Mouse (Mus musculus) right cerebral cortex, postnatal 25 days (tissue): ENCODE data around the gene Zfp764.
"Not testable (repeated sequence)": the region's sequence is repeated elsewhere in the genome, so short reads cannot be mapped to it uniquely, and the experiment has no call there.

ENCODE experiments used
- DNase-seq: peaks from one replicate; pipeline ENCODE4 v3.0.0; 2022

Zfp764 gene

DNA sequence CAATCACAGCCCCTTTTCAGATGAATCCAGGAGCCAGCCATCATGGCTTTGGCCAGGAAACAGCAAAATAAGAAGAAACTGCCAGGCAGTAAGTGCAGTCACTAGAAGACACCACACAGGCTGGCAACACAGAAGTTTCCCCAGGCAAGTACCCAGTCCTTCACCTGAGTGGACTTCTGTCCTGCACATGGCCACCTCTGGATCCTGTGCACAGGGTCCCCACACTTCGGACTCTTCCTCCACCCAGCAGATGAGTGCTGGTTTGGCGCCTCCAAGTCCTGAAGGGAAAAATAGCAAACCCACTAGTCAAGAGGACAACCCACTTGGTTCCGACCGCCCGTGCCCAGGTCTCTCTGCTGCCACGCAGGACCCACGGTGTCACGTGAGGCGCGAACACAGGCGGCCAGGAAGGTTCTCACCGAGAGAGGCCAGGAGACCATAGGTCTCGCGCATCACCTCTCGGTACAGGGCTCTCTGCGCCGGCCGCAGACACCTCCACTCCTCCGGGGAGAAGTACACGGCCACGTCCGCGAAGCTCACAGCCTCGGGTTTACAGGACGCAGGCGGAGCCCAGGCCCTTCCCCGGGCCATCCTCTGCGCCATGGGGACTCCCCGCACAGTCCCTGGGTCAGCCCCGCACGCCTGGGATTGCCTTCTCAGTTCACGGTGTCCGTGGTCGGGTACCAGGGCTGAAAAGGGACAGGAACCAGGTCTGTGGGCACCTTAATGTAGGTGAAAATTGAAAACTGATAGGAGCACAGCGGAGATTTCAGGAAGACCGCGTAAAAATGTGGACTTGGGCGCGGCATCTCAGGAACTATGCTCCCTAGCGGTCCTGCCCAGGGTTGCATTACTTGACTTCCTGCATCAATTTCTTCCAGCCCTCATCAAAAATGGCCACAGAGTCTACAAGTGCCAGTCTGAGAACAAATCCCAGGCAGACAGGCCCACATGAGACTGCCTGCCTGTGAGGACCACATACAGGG, at the start of gene Zfp764:
Gene Zfp764, minus strand, starts transcription at position 821 of the 986 bp plus-strand sequence.
- DNase-seq, result peak; percentile 74

DNA sequence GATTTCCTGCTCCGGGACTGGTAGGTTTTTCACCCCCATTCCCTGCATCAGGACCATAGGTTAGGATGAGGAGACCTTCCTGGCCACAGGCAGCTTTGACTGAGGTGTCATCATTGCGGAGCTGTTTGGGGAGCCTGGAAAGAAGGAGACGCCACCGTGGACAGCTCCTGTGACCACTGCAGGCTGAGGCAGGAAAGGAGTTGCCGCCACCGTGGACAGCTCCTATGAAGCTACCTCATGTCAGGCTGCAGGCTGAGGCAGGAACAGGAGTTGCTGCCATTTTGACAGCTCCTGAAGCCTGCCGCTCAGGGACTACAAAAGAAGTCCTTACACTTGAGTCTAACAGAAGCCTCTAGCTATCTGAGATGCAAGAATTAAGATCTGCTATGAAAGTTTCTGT, 48.3 kb upstream of the Zfp764 start:
- no peak for DNase-seq

DNA sequence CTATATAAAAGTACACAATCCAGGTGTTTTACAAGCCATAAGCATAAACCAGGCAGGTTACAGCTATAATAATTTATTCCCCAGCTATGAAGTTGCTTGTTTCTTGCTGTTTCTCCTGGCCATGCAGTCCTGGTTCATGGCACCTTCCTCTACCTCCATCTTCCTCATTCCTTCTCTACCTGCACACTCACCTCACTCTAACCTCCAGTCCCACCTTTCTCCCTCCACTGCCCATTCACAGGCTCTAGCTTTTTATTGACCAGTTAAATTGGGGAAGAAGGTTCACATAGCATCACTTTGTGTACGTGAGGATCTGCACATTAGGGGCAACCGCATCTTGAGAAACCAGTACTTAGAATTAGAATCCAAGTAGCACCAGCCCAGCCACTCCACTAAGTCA, 46.4 kb upstream of the Zfp764 start:
- no peak for DNase-seq

DNA sequence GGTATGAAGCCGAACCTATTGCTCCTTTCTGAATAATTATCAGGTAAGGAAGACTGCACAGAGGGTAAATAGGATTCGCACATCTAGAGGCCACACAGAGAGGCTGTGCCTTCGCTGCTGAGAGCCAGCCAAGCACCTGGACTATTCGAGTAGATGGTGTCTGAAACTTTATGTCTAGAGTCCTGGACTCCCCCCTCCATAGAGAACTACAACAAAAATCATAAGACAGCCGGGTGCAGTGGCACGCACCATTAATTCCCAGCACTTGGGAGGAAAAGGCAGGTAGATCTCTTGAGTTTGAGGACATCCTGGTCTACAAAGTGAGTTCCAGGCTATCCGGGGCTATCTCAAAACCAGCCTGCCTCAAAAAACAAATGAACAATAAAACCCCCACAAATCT, 43.3 kb upstream of the Zfp764 start:
- no peak for DNase-seq

DNA sequence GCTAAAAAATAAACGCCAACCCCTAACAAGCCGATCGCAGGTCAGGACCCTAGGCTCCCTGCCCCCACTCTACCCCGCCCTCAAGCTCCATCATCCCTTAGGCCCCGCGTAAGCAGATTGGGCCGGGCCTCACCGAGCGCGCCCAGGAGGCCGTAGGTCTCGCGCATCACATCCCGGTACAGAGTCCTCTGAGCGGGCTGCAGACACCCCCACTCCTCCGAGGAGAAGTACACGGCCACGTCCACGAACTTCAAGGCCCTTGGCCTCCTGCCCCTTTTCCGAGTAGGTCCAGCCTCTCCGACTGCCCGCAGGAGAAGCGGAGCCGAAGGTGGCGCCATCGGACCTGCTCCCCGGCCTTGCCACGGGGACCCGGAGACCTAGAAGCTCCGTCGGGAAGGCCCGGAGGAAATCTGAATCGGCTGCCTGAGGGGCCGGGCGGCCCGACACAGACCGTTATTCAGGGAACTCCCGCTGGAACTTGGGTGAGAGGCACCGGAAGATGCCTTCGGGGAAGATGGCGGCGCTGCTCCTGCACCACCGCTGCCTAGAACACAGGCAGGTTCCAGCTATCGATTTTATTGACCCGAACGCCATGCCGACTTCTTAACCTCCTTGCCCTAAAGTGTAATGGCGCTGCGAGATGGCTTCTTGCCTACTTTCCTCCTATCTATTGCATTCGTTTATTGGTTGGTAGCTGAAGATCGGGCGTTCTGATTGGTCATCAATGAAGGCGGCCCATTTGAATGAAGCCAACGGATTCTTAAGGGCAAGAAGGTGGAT, 42.1 kb upstream of the Zfp764 start, which contains the start of gene Zfp689:
Gene Zfp689, minus strand, starts transcription at position 638 of the 780 bp plus-strand sequence.
- DNase-seq, result peak; percentile 88

DNA sequence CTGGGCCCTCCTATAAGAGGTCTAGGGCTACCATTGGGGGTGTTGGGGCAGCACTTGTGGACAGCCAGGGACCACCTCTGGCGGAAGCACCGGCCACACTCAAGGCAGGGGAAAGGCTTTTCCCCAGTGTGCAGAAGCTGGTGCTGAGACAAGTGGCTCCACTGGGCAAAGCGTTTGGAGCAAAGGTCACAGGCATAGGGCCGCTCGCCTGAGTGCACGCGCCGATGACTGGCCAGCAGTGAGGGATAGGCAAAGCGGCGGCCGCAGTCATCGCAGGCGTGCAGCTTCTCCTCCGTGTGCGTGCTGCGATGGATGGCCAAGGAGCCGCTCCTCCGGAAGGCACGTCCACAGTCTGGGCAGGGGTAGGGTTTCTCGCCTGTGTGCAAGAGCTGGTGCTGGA, 37.4 kb upstream of the Zfp764 start:
- no peak for DNase-seq

DNA sequence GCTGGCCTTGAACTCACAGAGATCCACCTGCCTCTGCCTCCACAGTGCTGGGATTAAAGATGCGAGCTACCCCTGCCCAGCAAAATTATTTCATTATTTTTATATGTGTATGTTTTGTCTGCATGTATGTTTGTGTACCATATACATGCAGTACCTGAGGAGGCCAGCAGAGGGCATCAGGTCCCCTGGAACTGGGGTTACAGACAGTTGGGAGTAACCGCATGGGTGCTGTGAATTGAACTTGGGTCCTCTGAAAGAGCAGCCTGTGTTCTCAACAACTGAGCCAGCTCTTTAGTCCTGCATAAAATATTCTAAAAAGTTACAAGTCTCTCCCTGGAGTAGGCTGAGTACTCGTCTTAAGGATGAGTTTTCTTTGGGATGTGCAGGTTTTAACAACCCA, 31.1 kb upstream of the Zfp764 start:
- no peak for DNase-seq

DNA sequence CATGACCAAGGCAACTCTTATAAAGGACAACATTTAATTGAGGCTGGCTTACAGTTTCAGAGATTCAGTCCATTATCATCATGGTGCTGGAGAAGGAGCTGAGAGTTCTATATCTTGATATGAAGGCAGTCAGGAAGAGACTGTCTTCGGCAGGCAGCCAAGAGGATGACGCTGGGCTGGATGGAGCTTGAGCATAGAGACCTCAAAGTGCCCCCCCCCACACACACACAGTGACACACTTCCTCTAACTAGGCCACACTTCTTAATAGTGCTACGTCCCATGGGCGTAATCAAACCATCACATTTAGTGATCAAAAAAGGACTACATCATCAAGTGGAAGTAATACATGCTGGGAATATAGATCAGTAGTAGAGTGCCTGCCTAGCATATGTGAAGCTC, 28.6 kb upstream of the Zfp764 start:
- no peak for DNase-seq

DNA sequence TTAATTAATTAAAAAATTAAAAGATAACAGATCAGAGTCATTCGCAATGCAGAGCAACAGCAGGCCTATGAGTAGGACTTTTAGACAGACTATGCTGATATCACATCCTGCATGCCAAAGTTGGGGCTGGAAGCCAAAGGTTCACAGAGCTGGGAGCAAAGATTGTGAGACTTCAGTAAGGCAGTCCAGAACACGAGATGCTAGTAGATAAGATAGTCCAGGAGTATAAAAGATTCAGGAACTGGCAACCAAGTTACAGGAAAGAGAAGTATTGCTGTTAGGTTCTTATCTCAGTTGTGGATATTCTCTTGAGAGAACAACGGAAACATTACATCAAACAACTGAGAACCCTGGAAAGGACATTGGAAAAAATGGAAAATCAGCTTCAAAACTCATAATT, 19.7 kb upstream of the Zfp764 start:
- no peak for DNase-seq

DNA sequence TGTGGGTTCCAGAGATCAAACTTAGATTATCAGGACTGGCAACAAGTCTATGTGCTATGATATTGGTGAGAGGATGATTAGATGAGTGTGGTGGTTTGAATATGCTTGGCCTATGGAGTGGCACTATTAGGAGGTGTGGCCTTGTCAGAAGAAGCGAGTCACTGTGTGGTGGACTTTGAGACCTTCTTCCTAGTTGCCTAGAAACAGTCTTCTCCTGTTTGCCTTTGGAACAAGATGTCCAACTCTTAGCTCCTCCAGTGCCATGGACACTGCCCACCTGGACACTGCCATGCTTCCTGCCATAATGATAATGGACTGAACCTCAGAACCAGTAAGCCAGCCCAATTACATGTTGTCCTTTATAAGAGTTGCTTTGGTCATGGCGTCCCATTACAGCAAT, 19.3 kb upstream of the Zfp764 start:
- DNase-seq, result no peak

DNA sequence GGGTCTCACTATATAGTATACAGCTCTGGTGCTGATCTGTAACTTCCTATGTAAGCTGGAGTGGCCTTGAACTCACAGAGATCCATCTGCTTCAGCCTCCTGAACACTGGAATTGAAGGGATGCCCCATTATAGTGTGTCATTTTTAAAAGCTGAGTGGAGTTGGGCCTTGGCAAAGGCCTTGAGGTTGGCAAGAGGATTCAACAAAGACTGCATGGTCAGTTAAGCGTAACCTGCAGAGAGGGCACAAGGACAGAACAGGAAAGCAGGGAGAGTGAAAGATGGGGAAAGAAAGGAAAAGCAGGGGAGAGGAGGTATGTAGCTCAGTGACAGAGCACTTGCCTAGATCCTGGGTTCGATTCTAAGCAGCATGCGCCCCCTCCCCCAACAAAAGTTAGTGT, 18.7 kb upstream of the Zfp764 start:
- DNase-seq, result no peak

DNA sequence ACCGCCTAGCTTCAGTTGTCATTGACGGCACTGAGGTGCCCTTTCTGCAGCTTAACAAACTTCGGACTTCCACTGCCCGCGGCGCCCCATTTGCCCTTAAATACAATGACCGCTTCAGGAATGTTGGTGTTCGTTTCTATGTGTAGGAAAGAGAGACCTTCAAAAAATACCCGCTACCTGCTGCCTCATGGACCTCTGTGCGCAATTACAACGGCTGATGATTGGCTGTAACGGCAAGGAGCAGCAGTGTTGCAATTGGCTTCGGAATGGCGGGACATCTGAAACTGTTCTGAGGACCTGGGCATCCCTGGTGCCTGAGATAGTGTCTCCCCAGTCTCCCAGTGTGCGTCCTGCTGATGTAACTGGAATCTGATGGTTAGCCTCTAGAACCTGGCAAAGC, 15.6 kb upstream of the Zfp764 start:
- DNase-seq, result peak; percentile 38

DNA sequence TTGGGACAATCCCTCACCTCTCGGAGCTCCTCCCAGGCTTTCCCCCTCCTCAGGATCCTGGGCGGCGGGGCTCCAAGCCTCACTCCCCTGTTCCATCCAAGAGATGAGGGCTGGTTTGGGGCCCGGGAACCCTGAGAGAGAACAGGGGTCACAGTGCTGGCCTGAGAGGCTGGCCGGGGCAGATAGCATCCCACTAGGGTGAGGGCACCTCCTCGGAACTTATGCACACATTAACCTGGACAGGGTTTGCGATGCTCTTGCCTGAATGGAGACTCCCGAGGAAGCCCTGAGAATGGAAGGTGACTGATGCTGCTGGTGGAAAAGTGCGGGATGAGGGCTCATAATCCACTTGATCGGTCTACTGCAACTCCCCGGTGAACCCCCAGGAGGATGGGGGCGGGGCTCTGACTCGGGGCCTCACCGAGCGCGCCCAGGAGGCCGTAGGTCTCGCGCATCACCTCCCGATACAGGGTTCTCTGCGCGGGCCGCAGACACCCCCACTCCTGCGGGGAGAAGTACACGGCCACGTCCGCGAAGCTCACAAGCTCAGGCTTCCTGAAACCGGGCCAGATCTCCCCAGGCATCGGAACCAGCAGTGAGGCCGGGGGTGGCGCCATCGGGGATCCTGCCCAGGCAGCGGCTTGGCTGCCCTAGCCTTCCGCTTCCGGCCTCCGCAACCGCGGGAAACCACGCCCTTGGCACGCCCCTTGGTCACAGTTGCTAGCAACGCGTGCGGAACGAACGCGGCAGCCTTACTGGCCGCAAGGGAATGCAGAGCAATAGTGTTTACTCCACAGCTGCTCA, 15.0 kb upstream of the Zfp764 start, which contains the start of gene Zfp688:
Gene Zfp688, minus strand, starts transcription at position 681 of the 804 bp plus-strand sequence.
- peak; percentile 92 for DNase-seq

DNA sequence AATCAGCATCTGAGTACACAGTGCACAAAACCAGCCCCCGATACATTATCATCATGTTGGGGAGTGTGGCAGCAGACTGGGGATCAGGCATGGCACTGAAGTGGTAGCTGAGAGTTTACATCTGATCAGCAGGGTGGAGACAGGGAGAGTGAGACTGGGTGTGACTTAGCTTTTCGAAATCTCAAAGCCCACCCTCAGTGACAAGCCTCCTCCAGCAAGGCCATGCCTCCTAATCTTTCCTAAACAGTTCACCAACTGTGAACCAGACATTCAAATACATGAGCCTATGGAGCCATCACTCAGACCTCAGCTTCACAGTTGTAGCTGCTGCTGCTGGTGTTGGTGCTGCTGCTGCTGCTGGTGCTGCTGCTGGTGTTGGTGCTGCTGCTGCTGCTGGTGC, 4.8 kb upstream of the Zfp764 start:
- DNase-seq, result no peak

DNA sequence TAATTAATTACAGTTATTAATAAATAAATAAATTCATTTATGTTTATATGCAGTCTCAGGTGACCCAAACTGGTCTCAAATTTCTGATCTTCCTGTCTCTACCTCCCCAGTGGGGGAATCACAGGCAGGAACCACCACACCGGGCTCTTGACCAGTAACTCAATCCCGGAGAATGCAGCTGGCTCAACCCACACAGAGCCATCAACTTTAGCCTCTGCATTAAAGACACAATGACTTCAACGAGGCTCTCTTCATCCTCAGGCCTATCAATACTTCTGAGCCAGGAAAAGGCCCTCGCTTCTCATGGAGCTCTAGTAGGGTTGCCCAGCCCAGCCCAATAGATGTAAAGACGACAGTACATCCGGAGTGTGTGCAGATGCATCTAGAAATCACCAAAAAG, 2.5 kb downstream of the Zfp764 start:
- DNase-seq, result not testable (repeated sequence)

DNA sequence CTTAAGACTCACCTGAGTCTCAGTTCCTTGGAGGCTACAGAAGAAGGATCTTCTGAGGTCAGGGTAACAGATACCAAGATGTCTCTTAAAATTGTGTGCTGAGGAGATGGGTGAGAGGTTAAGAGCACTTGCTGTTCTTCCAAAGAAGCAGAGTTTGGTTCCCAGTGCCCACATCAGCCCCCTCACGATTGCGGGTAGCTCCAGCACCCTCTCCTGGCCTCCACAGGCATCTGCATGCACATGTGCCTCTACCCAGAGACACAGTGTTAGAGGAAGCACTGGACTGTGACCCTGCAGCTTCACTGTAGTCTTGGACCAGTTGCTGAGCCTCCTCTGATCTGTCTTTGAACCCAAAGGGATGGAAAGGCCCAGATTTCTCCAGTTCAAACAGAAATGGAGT, 3.6 kb downstream of the Zfp764 start:
- no peak for DNase-seq

DNA sequence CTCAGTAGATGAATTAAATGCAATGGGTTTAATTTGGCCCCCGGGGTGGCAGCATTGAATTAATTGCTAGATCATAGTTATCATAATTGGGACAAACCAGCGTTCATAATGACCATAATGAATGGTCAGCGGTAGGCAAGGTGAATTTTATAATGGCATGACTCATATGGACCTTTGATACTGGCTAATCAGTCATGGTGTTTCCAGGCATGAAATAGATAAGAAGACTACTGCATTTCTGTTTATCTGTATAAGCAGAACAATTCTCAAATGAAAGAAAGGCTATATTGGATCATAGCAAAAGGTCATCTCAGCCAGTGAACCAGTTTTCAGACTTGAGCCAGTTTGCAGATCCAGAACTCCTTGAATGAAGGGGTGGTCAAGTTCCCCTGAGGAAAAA, 6.3 kb downstream of the Zfp764 start:
- DNase-seq, result no peak

DNA sequence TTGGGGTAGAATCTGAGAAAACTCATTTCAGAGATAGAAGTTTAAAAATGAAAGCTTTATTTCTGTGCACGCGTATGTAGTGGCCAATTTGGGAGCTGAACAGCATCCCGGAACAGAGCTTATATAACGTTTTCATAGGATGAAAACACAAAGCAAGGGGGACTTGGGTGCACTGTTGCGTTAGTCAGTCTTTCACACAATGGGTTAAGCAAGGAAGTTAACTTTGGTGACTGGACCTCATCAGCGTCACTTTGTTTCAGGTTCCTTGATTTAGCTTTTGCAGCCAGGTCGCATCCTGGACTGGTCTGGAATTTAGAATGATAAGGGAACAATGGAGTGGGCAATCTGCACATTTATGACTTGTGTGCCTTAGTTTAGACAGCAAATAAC, 12.7 kb downstream of the Zfp764 start:
- no peak for DNase-seq

DNA sequence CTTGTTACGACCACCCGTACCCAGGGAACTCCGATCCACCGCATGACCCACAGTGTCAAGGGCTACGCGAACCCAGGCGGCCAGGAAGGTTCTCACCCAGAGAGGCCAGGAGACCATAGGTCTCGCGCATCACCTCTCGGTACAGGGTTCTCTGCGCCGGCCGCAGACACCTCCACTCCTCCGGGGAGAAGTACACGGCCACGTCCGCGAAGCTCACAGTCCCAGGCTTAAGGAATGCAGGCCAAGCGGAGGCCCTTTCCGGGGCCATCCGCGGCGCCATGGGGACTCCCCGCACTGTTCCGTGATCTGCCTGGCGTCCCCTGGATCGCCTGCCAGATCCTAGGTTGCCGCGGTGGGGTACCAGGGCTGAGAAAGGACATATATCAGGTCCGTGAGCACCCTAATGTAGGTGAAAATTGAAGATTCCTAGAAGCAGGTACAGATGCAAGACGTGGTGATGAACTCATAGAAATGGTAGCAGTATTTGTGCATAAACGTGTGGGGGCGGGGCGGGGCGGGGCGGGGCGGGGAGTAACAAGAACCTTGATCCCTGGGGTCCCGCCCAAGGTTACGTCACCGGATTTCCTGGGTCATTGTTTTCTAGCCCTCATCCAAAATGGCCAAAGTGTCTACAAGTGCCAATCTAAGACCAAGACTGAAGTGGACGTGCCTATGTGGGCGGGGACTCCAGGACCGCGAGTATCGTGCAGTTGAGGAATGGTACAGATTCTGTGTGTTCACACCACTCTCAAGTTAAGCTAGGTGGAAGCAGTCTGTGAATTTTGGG, 13.3 kb downstream of the Zfp764 start, which contains the start of gene E430018J23Rik:
Gene E430018J23Rik, minus strand, starts transcription at position 473 of the 787 bp plus-strand sequence.
- DNase-seq, result peak; percentile 89

DNA sequence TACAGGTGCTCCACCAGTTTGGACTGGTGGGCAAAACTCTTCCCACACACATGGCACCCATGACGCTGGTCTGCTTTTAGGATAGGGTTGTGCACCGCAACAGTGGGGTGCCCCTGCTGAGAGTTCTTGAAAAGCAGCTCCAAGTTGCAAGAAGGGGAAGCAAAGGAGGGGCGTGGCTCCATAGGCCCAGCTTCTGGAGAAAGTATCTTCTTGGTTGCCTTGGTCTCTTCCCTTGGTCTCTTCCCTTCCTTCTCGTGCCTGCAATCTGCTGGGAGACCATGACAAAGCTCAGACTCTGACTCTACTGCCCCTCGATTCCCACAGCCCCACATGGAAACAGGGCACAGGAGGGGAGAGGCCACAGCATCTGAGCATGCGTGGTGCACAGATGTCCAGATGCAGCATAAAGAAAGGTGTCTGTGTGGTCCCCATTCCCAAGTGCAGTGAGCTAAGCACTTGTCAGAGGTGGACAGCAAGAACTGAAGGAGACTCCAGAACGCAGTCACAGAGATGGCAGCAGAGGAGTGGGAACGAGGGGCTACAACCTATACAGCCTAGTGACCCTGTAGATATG, 14.3 kb downstream of the Zfp764 start:
- no peak for DNase-seq

DNA sequence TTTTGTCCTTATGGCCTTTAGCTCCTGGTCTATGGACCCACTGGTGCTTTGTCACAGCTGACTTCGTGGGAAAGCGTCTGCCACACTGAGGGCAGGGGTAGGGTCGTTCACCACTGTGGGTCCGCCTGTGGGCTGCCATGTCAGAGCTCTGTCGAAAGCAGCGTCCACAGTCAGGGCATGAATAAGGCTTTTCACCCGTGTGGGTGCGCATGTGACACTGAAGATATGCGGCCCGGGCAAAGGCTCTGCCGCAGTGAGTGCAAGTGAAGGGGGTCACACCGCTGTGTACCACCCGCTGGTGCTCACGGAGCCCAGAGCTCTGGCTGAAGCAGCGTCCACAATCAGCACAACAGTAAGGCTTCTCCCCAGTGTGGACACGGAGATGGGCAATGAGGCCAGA, 15.1 kb downstream of the Zfp764 start:
- no peak for DNase-seq

DNA sequence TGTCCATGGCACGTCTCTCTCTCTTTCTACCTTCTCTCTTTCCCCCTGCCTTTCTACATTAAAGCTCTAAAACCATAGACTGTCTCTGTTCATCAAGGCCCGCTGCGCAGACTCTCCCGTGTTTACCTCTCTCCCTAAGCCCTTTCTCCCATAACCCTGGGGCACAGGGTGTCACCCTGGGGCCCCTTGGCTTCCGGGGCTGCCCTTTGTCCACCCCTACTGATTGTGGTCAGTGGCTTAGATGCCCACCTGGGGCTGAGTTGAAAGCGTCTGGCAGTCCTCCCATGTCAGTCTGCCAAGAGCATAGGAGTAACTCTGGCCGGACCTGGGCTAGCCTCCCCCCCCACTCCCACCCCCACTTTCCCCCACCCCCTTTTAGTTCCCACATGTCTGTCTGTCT, 16.3 kb downstream of the Zfp764 start:
- DNase-seq, result no peak
